Mouse (Mus musculus) lung, adult 2 months (tissue): Measurements from ENCODE around the gene Fasn.

ENCODE experiments used
- CTCF ChIP-seq: fragments of 200-500 bp; IDR thresholded peaks from 2 replicates; pipeline ENCODE4 v1.5.1; 2011; ENCODE audit warnings: mild to moderate bottlenecking, low read length, control low read depth; ENCODE audit not compliant: insufficient read depth
- POLR2A ChIP-seq: fragments of 200-500 bp; IDR thresholded peaks from 2 replicates; pipeline ENCODE4 v1.6.1; 2011; ENCODE audit warnings: low read depth, mild to moderate bottlenecking, control low read depth, low read length, borderline replicate concordance; ENCODE audit errors: extremely low read depth

GRCm38 (mm10) chr11:120833555-120834280, 9.4 kb upstream of the Fasn start:
- no peak for TF ChIP-seq CTCF
- TF ChIP-seq POLR2A: no peak
